Mouse (Mus musculus): ENCODE measurements around the gene Gadd45b. TPM values are rescaled to one million over a fixed set of nuclear protein-coding genes. Genes with fewer than 3 reads are reported as not detected.

Gadd45b gene
- polyA plus RNA-seq, 1 experiment from 2014 or later: 33.6 TPM

- Histone ChIP-seq H3K4me3 (ENCODE audit: low read length) (no peak overlapping the region), H3K36me3 (ENCODE audit: control insufficient read depth, insufficient read depth) (no peaks in the 10 kb centered on the region), H3K27ac (ENCODE audit: low read length) (peak overlapping the region; percentile 90), H3K4me1 (ENCODE audit: control insufficient read depth, insufficient read depth, low read length) (peaks cover 18% of the 10 kb centered on the region), H3K4me2 (ENCODE audit: low read depth, low read length) (no peak overlapping the region), H3K9me3 (replicated peaks; ENCODE audit: control insufficient read depth, low read length) (no peaks in the 10 kb centered on the region), H3K9ac (ENCODE audit: low read length) (no peak overlapping the region), H3K27me3 (ENCODE audit: control insufficient read depth, insufficient read depth, low read length) (no peaks in the 10 kb centered on the region)
- 17% methylated on average over 9 of the region's 9 CpGs for WGBS
- ATAC-seq (replicated peaks; ENCODE audit: extremely low read depth, insufficient read depth, low FRiP score): peak; percentile 30; the same call in 1 of the 2 replicates
Measured at GRCm38 (mm10) chr10:80955536-80955935, 25.7 kb downstream of the Gadd45b start.

- no peak overlapping the region for H3K4me2 ChIP-seq (ENCODE audit: low read depth, low read length)
- no peak overlapping the region for H3K9ac ChIP-seq (ENCODE audit: low read length)
- no peak for ATAC-seq (replicated peaks; ENCODE audit: extremely low read depth, insufficient read depth, low FRiP score)
- H3K27ac ChIP-seq (ENCODE audit: low read length): no peak overlapping the region
- no peaks in the 10 kb centered on the region for H3K9me3 ChIP-seq (replicated peaks; ENCODE audit: control insufficient read depth, low read length)
- no peak overlapping the region for H3K4me3 ChIP-seq (ENCODE audit: low read length)
- 92% methylated on average over 8 of the region's 8 CpGs for WGBS
- H3K4me1 ChIP-seq (ENCODE audit: control insufficient read depth, insufficient read depth, low read length): peaks cover 27% of the 10 kb centered on the region
- H3K36me3 ChIP-seq (ENCODE audit: control insufficient read depth, insufficient read depth): no peaks in the 10 kb centered on the region
- H3K27me3 ChIP-seq (ENCODE audit: control insufficient read depth, insufficient read depth, low read length): no peaks in the 10 kb centered on the region
Measured at GRCm38 (mm10) chr10:80956385-80956784, 26.5 kb downstream of the Gadd45b start.

- no peak for ATAC-seq (replicated peaks; ENCODE audit: extremely low read depth, insufficient read depth, low FRiP score)
- H3K27ac ChIP-seq (ENCODE audit: low read length): no peak overlapping the region
- 74% methylated on average over 6 of the region's 6 CpGs for WGBS
Measured at GRCm38 (mm10) chr10:80956901-80957300, 27.0 kb downstream of the Gadd45b start.

GRCm38 (mm10) chr10:80957791-80958190 is 27.9 kb downstream of the Gadd45b start:
- H3K4me2 ChIP-seq (ENCODE audit: low read depth, low read length): no peak overlapping the region
- no peak overlapping the region for H3K9ac ChIP-seq (ENCODE audit: low read length)
- H3K4me1 ChIP-seq (ENCODE audit: control insufficient read depth, insufficient read depth, low read length): peaks cover 35% of the 10 kb centered on the region
- ATAC-seq (replicated peaks; ENCODE audit: extremely low read depth, insufficient read depth, low FRiP score): no peak
- no peak overlapping the region for H3K27ac ChIP-seq (ENCODE audit: low read length)
- 72% methylated on average over 4 of the region's 4 CpGs for WGBS
- H3K4me3 ChIP-seq (ENCODE audit: low read length): no peak overlapping the region
- H3K9me3 ChIP-seq (replicated peaks; ENCODE audit: control insufficient read depth, low read length): no peaks in the 10 kb centered on the region
- no peaks in the 10 kb centered on the region for H3K27me3 ChIP-seq (ENCODE audit: control insufficient read depth, insufficient read depth, low read length)
- no peaks in the 10 kb centered on the region for H3K36me3 ChIP-seq (ENCODE audit: control insufficient read depth, insufficient read depth)

More at GRCm38 (mm10) chr10:80956901-80957300, 27.0 kb downstream of the Gadd45b start:
- H3K36me3 ChIP-seq (ENCODE audit: control insufficient read depth, insufficient read depth): no peaks in the 10 kb centered on the region
- no peak overlapping the region for H3K4me2 ChIP-seq (ENCODE audit: low read depth, low read length)
- H3K9ac ChIP-seq (ENCODE audit: low read length): no peak overlapping the region
- no peaks in the 10 kb centered on the region for H3K9me3 ChIP-seq (replicated peaks; ENCODE audit: control insufficient read depth, low read length)
- H3K4me1 ChIP-seq (ENCODE audit: control insufficient read depth, insufficient read depth, low read length): peaks cover 32% of the 10 kb centered on the region
- no peaks in the 10 kb centered on the region for H3K27me3 ChIP-seq (ENCODE audit: control insufficient read depth, insufficient read depth, low read length)
- no peak overlapping the region for H3K4me3 ChIP-seq (ENCODE audit: low read length)

GRCm38 (mm10) chr10:80958979-80959637 is 29.2 kb downstream of the Gadd45b start:
- Histone ChIP-seq H3K27ac (ENCODE audit: low read length) (no peak overlapping the region), H3K4me3 (ENCODE audit: low read length) (no peak overlapping the region), H3K36me3 (ENCODE audit: control insufficient read depth, insufficient read depth) (no peaks in the 10 kb centered on the region), H3K9ac (ENCODE audit: low read length) (no peak overlapping the region), H3K4me1 (ENCODE audit: control insufficient read depth, insufficient read depth, low read length) (peaks cover 48% of the 10 kb centered on the region), H3K9me3 (replicated peaks; ENCODE audit: control insufficient read depth, low read length) (no peaks in the 10 kb centered on the region), H3K27me3 (ENCODE audit: control insufficient read depth, insufficient read depth, low read length) (no peaks in the 10 kb centered on the region), H3K4me2 (ENCODE audit: low read depth, low read length) (no peak overlapping the region)
- 91% methylated on average over 5 of the region's 5 CpGs for WGBS
- no peak for ATAC-seq (replicated peaks; ENCODE audit: extremely low read depth, insufficient read depth, low FRiP score)

GRCm38 (mm10) chr10:80960551-80961508 is 31.0 kb downstream of the Gadd45b start:
- peak overlapping the region; percentile 49 for H3K4me2 ChIP-seq (ENCODE audit: low read depth, low read length)
- H3K27ac ChIP-seq (ENCODE audit: low read length): peak overlapping the region; percentile 91
- no peaks in the 10 kb centered on the region for H3K9me3 ChIP-seq (replicated peaks; ENCODE audit: control insufficient read depth, low read length)
- H3K4me3 ChIP-seq (ENCODE audit: low read length): no peak overlapping the region
- peak; percentile 63 for ATAC-seq (replicated peaks; ENCODE audit: extremely low read depth, insufficient read depth, low FRiP score)
- no peaks in the 10 kb centered on the region for H3K36me3 ChIP-seq (ENCODE audit: control insufficient read depth, insufficient read depth)
- peak overlapping the region; percentile 61 for H3K9ac ChIP-seq (ENCODE audit: low read length)
- H3K4me1 ChIP-seq (ENCODE audit: control insufficient read depth, insufficient read depth, low read length): peaks cover 37% of the 10 kb centered on the region
- no peaks in the 10 kb centered on the region for H3K27me3 ChIP-seq (ENCODE audit: control insufficient read depth, insufficient read depth, low read length)
- 13% methylated on average over 15 of the region's 16 CpGs for WGBS

GRCm38 (mm10) chr10:80962051-80962472 is 32.2 kb downstream of the Gadd45b start:
- peaks cover 45% of the 10 kb centered on the region for H3K4me1 ChIP-seq (ENCODE audit: control insufficient read depth, insufficient read depth, low read length)
- H3K36me3 ChIP-seq (ENCODE audit: control insufficient read depth, insufficient read depth): no peaks in the 10 kb centered on the region
- no peaks in the 10 kb centered on the region for H3K27me3 ChIP-seq (ENCODE audit: control insufficient read depth, insufficient read depth, low read length)
- no peak for ATAC-seq (replicated peaks; ENCODE audit: extremely low read depth, insufficient read depth, low FRiP score)
- H3K9me3 ChIP-seq (replicated peaks; ENCODE audit: control insufficient read depth, low read length): no peaks in the 10 kb centered on the region
- H3K4me3 ChIP-seq (ENCODE audit: low read length): no peak overlapping the region
- peak overlapping the region; percentile 91 for H3K27ac ChIP-seq (ENCODE audit: low read length)
- no peak overlapping the region for H3K4me2 ChIP-seq (ENCODE audit: low read depth, low read length)
- WGBS: 47% methylated on average over 10 of the region's 10 CpGs
- peak overlapping the region; percentile 61 for H3K9ac ChIP-seq (ENCODE audit: low read length)

- Histone ChIP-seq H3K9me3 (replicated peaks; ENCODE audit: control insufficient read depth, low read length) (no peaks in the 10 kb centered on the region), H3K4me1 (ENCODE audit: control insufficient read depth, insufficient read depth, low read length) (peaks cover 46% of the 10 kb centered on the region), H3K4me2 (ENCODE audit: low read depth, low read length) (no peak overlapping the region), H3K27me3 (ENCODE audit: control insufficient read depth, insufficient read depth, low read length) (no peaks in the 10 kb centered on the region), H3K9ac (ENCODE audit: low read length) (no peak overlapping the region), H3K4me3 (ENCODE audit: low read length) (no peak overlapping the region), H3K27ac (ENCODE audit: low read length) (peak overlapping the region; percentile 91), H3K36me3 (ENCODE audit: control insufficient read depth, insufficient read depth) (no peaks in the 10 kb centered on the region)
- ATAC-seq (replicated peaks; ENCODE audit: extremely low read depth, insufficient read depth, low FRiP score): no peak
- WGBS: 68% methylated on average over 5 of the region's 5 CpGs
Measured at GRCm38 (mm10) chr10:80962585-80962984, 32.7 kb downstream of the Gadd45b start.
